Mouse (Mus musculus) hindbrain, embryonic 13.5 days (tissue): ENCODE results near the gene Mfsd2a. TPM values are rescaled to one million over a fixed set of nuclear protein-coding genes. Genes with fewer than 3 reads are reported as not detected.
A peak's percentile ranks its signal among the peaks of the same experiment; 100 is the strongest.
"Not testable (repeated sequence)": the region's sequence is repeated elsewhere in the genome, so short reads cannot be mapped to it uniquely, and the experiment has no call there.

Source experiments
- ATAC-seq: fragments of 200-750 bp; cut with Nextera tagmentation; 2 replicates; pipeline ENCODE4 v1.8.0; 2017; ENCODE audit warnings: moderate TSS enrichment; ENCODE audit not compliant: low FRiP score
- H3K27ac ChIP-seq: fragments of 300-500 bp; sonication (generic); 2 replicates; pipeline ENCODE4 v1.5.1; 2015; ENCODE audit warnings: inconsistent platforms, mild to moderate bottlenecking, moderate library complexity
- H3K27me3 ChIP-seq: fragments of 300-500 bp; sonication (generic); 2 replicates; pipeline ENCODE4 v1.6.1; 2015; ENCODE audit warnings: mild to moderate bottlenecking, inconsistent platforms
- H3K36me3 ChIP-seq: fragments of 300-500 bp; sonication (generic); 2 replicates; pipeline ENCODE4 v1.6.1; 2015; ENCODE audit warnings: mild to moderate bottlenecking, inconsistent platforms
- H3K4me1 ChIP-seq: fragments of 300-500 bp; sonication (generic); replicated peaks from 2 replicates; pipeline ENCODE4 v1.6.1; 2015; ENCODE audit warnings: inconsistent platforms
- H3K4me2 ChIP-seq: fragments of 300-500 bp; sonication (generic); 2 replicates; pipeline ENCODE4 v1.6.1; 2015; ENCODE audit warnings: inconsistent platforms, mild to moderate bottlenecking, moderate library complexity
- H3K4me3 ChIP-seq: fragments of 300-500 bp; sonication (generic); 2 replicates; pipeline ENCODE4 v1.5.1; 2015; ENCODE audit warnings: mild to moderate bottlenecking, inconsistent platforms
- H3K9ac ChIP-seq: fragments of 300-500 bp; sonication (generic); 2 replicates; pipeline ENCODE4 v1.6.1; 2015; ENCODE audit warnings: mild to moderate bottlenecking, inconsistent platforms
- H3K9me3 ChIP-seq: fragments of 300-500 bp; sonication (generic); 2 replicates; pipeline ENCODE4 v1.6.1; 2016; ENCODE audit warnings: inconsistent platforms
- WGBS: fragments of 180-500 bp; shearing (Covaris S2); methylation state at CpG from one replicate; pipeline ENCODE4 v1.1.7; 2015; 5-methylcytosine and 5-hydroxymethylcytosine counted together
- polyA plus RNA-seq: library from polyadenylated mRNA; unstranded; fragments of >200 nt; fragmentation: Nextera tagmentation; extraction: Ambion mirVana; gene quantifications from 2 replicates; pipeline ENCODE4 v1.2.1, GENCODE M21; 2015

Mfsd2a gene
- polyA plus RNA-seq, 1 experiment from 2014 or later = 36.7 TPM

- Histone ChIP-seq H3K27me3 (no peaks in the 10 kb centered on the region), H3K4me1 (peaks cover 13% of the 10 kb centered on the region), H3K36me3 (no peaks in the 10 kb centered on the region), H3K4me2 (no peak overlapping the region), H3K4me3 (no peak overlapping the region), H3K27ac (no peak overlapping the region), H3K9me3 (0 out of 2 replicates have a peak, but pooled peaks cover 4% of the 10 kb centered on the region), H3K9ac (no peak overlapping the region)
- WGBS = 74% methylated on average over 1 of the region's 1 CpGs
- no peak for ATAC-seq
These were observed 30.2 kb upstream of the Mfsd2a start for GRCm38 (mm10) chr4:122991177-122991576.

DNA sequence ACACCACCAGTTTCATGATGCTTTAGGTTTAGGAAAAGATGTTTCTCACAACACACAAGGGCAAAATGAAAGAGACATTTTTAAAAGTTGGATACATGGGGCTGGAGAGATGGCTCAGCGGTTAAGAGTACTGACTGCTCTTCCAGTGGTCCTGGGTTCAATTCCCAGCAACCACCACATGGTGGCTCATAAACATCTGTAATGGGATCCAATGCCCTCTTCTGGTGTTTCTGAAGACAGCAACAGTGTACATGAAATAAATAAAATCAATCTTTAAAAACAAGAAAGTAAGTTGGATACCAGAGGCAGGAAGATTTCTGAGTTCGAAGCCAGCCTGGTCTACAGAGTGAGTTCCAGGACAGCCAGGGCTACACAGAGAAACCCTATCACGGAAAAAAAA is 27.0 kb upstream of the Mfsd2a start:
- ATAC-seq, H3K9ac ChIP-seq, H3K4me2 ChIP-seq, H3K4me1 ChIP-seq, H3K27ac ChIP-seq, H3K36me3 ChIP-seq, H3K4me3 ChIP-seq, H3K9me3 ChIP-seq: not testable (repeated sequence)
- H3K27me3 ChIP-seq = peaks cover 11% of the 10 kb centered on the region
- 57% methylated on average over 3 of the region's 3 CpGs for WGBS

DNA sequence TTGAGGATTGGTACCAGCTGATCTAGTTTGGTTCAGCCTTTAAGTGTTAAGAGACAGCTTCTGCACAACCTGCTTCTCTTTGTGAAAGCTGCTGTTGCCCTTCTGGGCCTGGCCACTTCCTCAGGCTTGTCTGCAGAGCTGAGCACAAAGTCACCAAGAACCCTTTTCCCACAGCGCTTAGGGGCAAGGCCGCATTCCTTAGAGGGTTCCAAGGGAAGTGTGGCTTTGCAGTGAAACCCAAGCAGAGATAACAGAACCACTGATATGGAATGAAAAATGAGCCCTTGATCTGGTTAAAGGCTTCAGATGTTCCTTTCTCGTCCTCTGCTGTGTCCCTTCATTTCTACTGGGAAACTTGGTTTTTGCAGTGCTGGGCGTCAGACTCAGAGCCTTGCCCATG is 26.4 kb upstream of the Mfsd2a start:
- Histone ChIP-seq H3K4me2 (no peak overlapping the region), H3K27ac (no peak overlapping the region), H3K4me1 (peaks cover 8% of the 10 kb centered on the region; the same call in 1 of the 2 replicates), H3K4me3 (no peak overlapping the region), H3K27me3 (peaks cover 12% of the 10 kb centered on the region), H3K9ac (0 out of 2 replicates have a peak overlapping the region, but pooled peaks have one; percentile 29), H3K36me3 (no peaks in the 10 kb centered on the region), H3K9me3 (0 out of 2 replicates have a peak, but pooled peaks cover 4% of the 10 kb centered on the region)
- WGBS = 89% methylated on average over 4 of the region's 4 CpGs
- no peak for ATAC-seq

- 38% methylated on average over 8 of the region's 8 CpGs for WGBS
- no peak overlapping the region for H3K4me2 ChIP-seq
- no peak overlapping the region for H3K27ac ChIP-seq
- no peaks in the 10 kb centered on the region for H3K9me3 ChIP-seq
- no peak overlapping the region for H3K4me3 ChIP-seq
- ATAC-seq = peak; percentile 91
- no peak overlapping the region for H3K9ac ChIP-seq
- peaks cover 19% of the 10 kb centered on the region for H3K27me3 ChIP-seq
- H3K36me3 ChIP-seq = no peaks in the 10 kb centered on the region
- H3K4me1 ChIP-seq = peaks cover 8% of the 10 kb centered on the region; the same call in 1 of the 2 replicates
These were observed 24.1 kb upstream of the Mfsd2a start for GRCm38 (mm10) chr4:122985110-122985509.

- Histone ChIP-seq H3K27me3 (peaks cover 19% of the 10 kb centered on the region), H3K4me3 (peak overlapping the region; percentile 0; the same call in 1 of the 2 replicates), H3K4me2 (peak overlapping the region; percentile 34), H3K36me3 (no peaks in the 10 kb centered on the region), H3K27ac (no peak overlapping the region), H3K9me3 (no peaks in the 10 kb centered on the region), H3K9ac (no peak overlapping the region), H3K4me1 (peaks cover 8% of the 10 kb centered on the region; the same call in 1 of the 2 replicates)
- ATAC-seq = no peak
- 29% methylated on average over 17 of the region's 17 CpGs for WGBS
These were observed 22.7 kb upstream of the Mfsd2a start for GRCm38 (mm10) chr4:122983486-122984261.

DNA sequence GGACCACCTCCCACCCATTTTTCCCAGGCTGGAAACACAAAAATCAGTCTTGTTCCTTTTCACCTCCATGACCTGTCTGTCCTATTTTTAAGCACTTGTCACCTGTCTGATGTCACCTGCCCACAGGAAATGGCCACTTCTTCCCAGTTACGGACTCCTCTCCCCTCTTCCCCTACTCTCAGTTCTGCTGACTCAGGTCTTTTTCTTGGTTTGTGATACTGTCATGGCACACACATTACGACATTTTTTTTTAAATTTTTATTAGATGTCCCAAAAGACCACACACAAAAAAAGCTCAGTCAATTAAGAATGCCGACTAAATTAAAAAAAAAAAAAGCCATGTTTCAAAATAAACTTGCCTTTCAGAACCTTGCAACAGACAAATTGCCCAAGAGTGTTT is 21.5 kb upstream of the Mfsd2a start:
- Histone ChIP-seq H3K9ac (no peak overlapping the region), H3K36me3 (no peaks in the 10 kb centered on the region), H3K27me3 (peaks cover 19% of the 10 kb centered on the region), H3K27ac (no peak overlapping the region), H3K4me3 (no peak overlapping the region), H3K4me2 (peak overlapping the region; percentile 34; the same call in 1 of the 2 replicates), H3K4me1 (peaks cover 8% of the 10 kb centered on the region; the same call in 1 of the 2 replicates), H3K9me3 (no peaks in the 10 kb centered on the region)
- no peak for ATAC-seq
- WGBS = 75% methylated on average over 3 of the region's 3 CpGs

- H3K9me3 ChIP-seq = no peaks in the 10 kb centered on the region
- H3K36me3 ChIP-seq = no peaks in the 10 kb centered on the region
- H3K4me3 ChIP-seq = no peak overlapping the region
- no peak overlapping the region for H3K4me2 ChIP-seq
- ATAC-seq = no peak
- no peak overlapping the region for H3K9ac ChIP-seq
- no peak overlapping the region for H3K27ac ChIP-seq
- peaks cover 8% of the 10 kb centered on the region; the same call in 1 of the 2 replicates for H3K4me1 ChIP-seq
- WGBS = 34% methylated on average over 3 of the region's 3 CpGs
- peaks cover 19% of the 10 kb centered on the region for H3K27me3 ChIP-seq
These were observed 20.9 kb upstream of the Mfsd2a start for GRCm38 (mm10) chr4:122981930-122982329.

DNA sequence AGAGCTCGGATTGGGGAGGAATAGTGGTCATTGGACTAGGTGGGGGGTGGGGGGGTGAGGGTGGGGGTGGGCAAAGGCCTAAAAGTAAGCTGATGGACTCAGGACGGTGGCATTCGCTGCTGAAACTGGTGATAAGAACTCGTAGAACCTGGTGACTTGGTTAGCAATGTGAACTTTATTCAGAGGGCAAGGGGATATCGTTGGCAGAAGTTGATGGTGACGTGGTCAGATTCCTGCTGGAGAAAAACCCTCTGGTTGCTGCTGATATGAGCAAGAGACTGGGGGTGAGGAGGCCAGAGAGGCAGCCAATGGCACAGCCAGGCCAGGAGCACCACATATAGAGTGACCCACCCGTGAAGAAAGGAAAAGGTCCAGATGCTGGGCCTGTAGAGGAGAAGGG is 20.2 kb upstream of the Mfsd2a start:
- 88% methylated on average over 7 of the region's 7 CpGs for WGBS
- Histone ChIP-seq H3K9me3 (no peaks in the 10 kb centered on the region), H3K36me3 (no peaks in the 10 kb centered on the region), H3K4me3 (no peak overlapping the region), H3K4me1 (peaks cover 8% of the 10 kb centered on the region; the same call in 1 of the 2 replicates), H3K27me3 (peaks cover 19% of the 10 kb centered on the region), H3K9ac (no peak overlapping the region), H3K27ac (no peak overlapping the region), H3K4me2 (no peak overlapping the region)
- ATAC-seq = no peak

DNA sequence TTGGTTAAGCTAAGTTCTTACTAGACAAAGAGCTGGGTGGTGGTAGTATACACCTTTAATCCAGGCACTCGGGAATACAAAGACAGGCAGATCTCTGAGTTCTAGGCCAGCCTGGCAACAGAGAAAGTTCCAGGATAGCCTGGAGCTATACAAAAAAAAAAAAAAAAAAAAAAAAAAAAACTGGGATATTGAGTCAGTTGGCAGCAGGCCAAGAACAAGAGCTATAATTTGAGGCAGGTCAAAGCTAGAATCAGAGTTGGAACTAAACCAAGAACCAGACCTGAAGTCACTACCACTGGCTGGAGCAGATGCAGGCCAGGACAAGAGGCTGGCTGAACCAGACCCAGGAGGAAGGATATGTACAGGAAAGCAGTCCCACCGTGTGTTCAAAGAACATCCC is 19.7 kb upstream of the Mfsd2a start:
- H3K27ac ChIP-seq = no peak overlapping the region
- ATAC-seq = no peak
- H3K9me3 ChIP-seq = no peaks in the 10 kb centered on the region
- no peak overlapping the region for H3K4me3 ChIP-seq
- peaks cover 8% of the 10 kb centered on the region; the same call in 1 of the 2 replicates for H3K4me1 ChIP-seq
- WGBS = 85% methylated on average over 2 of the region's 2 CpGs
- peaks cover 19% of the 10 kb centered on the region for H3K27me3 ChIP-seq
- H3K4me2 ChIP-seq = no peak overlapping the region
- H3K36me3 ChIP-seq = no peaks in the 10 kb centered on the region
- H3K9ac ChIP-seq = no peak overlapping the region

GRCm38 (mm10) chr4:122979826-122980225 is 18.8 kb upstream of the Mfsd2a start:
- Histone ChIP-seq H3K36me3 (no peaks in the 10 kb centered on the region), H3K27ac (no peak overlapping the region), H3K4me3 (no peak overlapping the region), H3K4me2 (no peak overlapping the region), H3K9me3 (no peaks in the 10 kb centered on the region), H3K27me3 (peaks cover 19% of the 10 kb centered on the region), H3K9ac (no peak overlapping the region), H3K4me1 (peaks cover 8% of the 10 kb centered on the region; the same call in 1 of the 2 replicates)
- no peak for ATAC-seq
- WGBS = 79% methylated on average over 3 of the region's 3 CpGs

- Histone ChIP-seq H3K27ac (no peak overlapping the region), H3K9ac (no peak overlapping the region), H3K4me1 (peaks cover 8% of the 10 kb centered on the region; the same call in 1 of the 2 replicates), H3K9me3 (no peaks in the 10 kb centered on the region), H3K4me2 (no peak overlapping the region), H3K27me3 (peaks cover 13% of the 10 kb centered on the region), H3K4me3 (no peak overlapping the region), H3K36me3 (no peaks in the 10 kb centered on the region)
- no peak for ATAC-seq
- WGBS = 93% methylated on average over 2 of the region's 2 CpGs
These were observed 17.9 kb upstream of the Mfsd2a start for GRCm38 (mm10) chr4:122978850-122979249.

DNA sequence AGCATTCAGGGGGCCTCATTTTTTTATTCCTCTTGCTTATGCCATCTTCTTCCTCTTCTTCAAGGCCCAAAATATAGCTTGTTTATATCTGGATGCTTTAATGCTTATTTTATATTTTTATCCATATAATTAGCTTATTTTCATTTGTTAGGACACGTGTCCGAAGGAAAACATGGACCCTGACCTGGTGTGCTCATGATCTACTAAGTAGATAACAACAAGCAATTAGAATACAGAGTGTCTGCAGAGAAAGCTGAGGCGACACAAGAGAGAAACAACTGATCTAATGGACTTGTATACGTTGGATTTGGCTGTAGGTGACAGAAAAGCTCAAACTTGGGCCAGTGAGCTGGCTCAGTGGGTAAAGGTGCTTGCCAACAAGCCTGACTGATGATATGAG is 15.9 kb upstream of the Mfsd2a start:
- Histone ChIP-seq H3K27ac (no peak overlapping the region), H3K4me2 (no peak overlapping the region), H3K27me3 (peaks cover 1% of the 10 kb centered on the region), H3K9ac (no peak overlapping the region), H3K4me3 (no peak overlapping the region), H3K36me3 (no peaks in the 10 kb centered on the region), H3K9me3 (no peaks in the 10 kb centered on the region), H3K4me1 (no peaks in the 10 kb centered on the region)
- 84% methylated on average over 4 of the region's 4 CpGs for WGBS
- no peak for ATAC-seq
